Mouse (Mus musculus) midbrain, embryonic 15.5 days (tissue): ENCODE data around the gene Mitf. TPM values are rescaled to one million over a fixed set of nuclear protein-coding genes. Genes with fewer than 3 reads are reported as not detected.

Experiments used
- ATAC-seq: fragments of 200-750 bp; cut with Nextera tagmentation; replicated peaks from 2 replicates; pipeline ENCODE4 v1.8.0; 2017; ENCODE audit warnings: moderate TSS enrichment
- H3K27ac ChIP-seq: fragments of 300-500 bp; sonication (generic); 2 replicates; pipeline ENCODE4 v1.5.1; 2015; ENCODE audit warnings: mild to moderate bottlenecking, inconsistent platforms
- H3K27me3 ChIP-seq: fragments of 300-500 bp; sonication (generic); replicated peaks from 2 replicates; pipeline ENCODE4 v1.6.1; 2015; ENCODE audit warnings: inconsistent platforms
- H3K36me3 ChIP-seq: fragments of 300-500 bp; sonication (generic); replicated peaks from 2 replicates; pipeline ENCODE4 v1.6.1; 2015; ENCODE audit warnings: inconsistent platforms
- H3K4me1 ChIP-seq: fragments of 300-500 bp; sonication (generic); 2 replicates; pipeline ENCODE4 v1.6.1; 2015; ENCODE audit warnings: inconsistent platforms
- H3K4me2 ChIP-seq: fragments of 300-500 bp; sonication (generic); 2 replicates; pipeline ENCODE4 v1.6.1; 2015; ENCODE audit warnings: inconsistent platforms, mild to moderate bottlenecking, moderate library complexity
- H3K4me3 ChIP-seq: fragments of 300-500 bp; sonication (generic); 2 replicates; pipeline ENCODE4 v1.5.1; 2015; ENCODE audit warnings: mild to moderate bottlenecking, inconsistent platforms
- H3K9ac ChIP-seq: fragments of 300-500 bp; sonication (generic); 2 replicates; pipeline ENCODE4 v1.6.1; 2015; ENCODE audit warnings: mild to moderate bottlenecking, inconsistent platforms
- H3K9me3 ChIP-seq: fragments of 300-500 bp; sonication (generic); 2 replicates; pipeline ENCODE4 v1.6.1; 2016; ENCODE audit warnings: inconsistent platforms
- WGBS: fragments of 180-500 bp; shearing (Covaris S2); methylation state at CpG from one replicate; pipeline ENCODE4 v1.1.7; 2015; ENCODE audit warnings: mixed read lengths; 5-methylcytosine and 5-hydroxymethylcytosine counted together
- polyA plus RNA-seq: library from polyadenylated mRNA; unstranded; fragments of >200 nt; fragmentation: Nextera tagmentation; extraction: Ambion mirVana; gene quantifications from 2 replicates; pipeline ENCODE4 v1.2.1, GENCODE M21; 2015

The Mitf gene
- polyA plus RNA-seq, 1 experiment from 2014 or later = 1.1 TPM

GRCm38 (mm10) chr6:97887893-97888292 is 81.0 kb downstream of the Mitf start:
- H3K27me3 ChIP-seq = no peaks in the 10 kb centered on the region
- no peaks in the 10 kb centered on the region for H3K4me1 ChIP-seq
- H3K9ac ChIP-seq = no peak overlapping the region
- 93% methylated on average over 4 of the region's 4 CpGs for WGBS
- no peak overlapping the region for H3K4me3 ChIP-seq
- no peaks in the 10 kb centered on the region for H3K36me3 ChIP-seq
- ATAC-seq = no peak
- no peak overlapping the region for H3K27ac ChIP-seq
- no peaks in the 10 kb centered on the region for H3K9me3 ChIP-seq
- no peak overlapping the region for H3K4me2 ChIP-seq

DNA sequence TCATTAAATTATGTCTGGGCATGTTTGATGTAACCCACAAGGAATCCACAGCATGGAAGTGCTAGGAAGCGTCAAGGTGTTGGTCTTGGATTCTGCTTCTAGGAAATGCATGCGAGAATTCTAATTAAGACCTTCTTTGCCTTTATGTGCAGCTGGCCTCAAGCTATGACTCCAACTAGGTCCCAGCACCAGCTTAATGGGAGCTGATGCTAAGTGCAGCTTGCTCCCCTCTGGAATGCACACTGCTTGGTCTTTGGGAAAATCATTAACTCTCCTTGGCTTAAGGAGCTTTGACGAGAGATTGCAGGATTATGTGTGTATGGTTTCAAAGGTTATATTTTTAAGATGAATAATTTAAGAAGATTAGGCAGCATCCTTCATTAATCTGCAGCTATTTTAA is 81.7 kb downstream of the Mitf start:
- no peak for ATAC-seq
- 58% methylated on average over 3 of the region's 3 CpGs for WGBS
- Histone ChIP-seq H3K27me3 (no peaks in the 10 kb centered on the region), H3K9me3 (no peaks in the 10 kb centered on the region), H3K4me1 (no peaks in the 10 kb centered on the region), H3K4me3 (no peak overlapping the region), H3K27ac (no peak overlapping the region), H3K9ac (no peak overlapping the region), H3K4me2 (no peak overlapping the region), H3K36me3 (no peaks in the 10 kb centered on the region)

- no peak overlapping the region for H3K4me2 ChIP-seq
- no peak overlapping the region for H3K4me3 ChIP-seq
- no peaks in the 10 kb centered on the region for H3K9me3 ChIP-seq
- H3K27me3 ChIP-seq = no peaks in the 10 kb centered on the region
- WGBS = 70% methylated on average over 5 of the region's 5 CpGs
- H3K9ac ChIP-seq = no peak overlapping the region
- ATAC-seq = no peak
- no peak overlapping the region for H3K27ac ChIP-seq
- H3K4me1 ChIP-seq = no peaks in the 10 kb centered on the region
- H3K36me3 ChIP-seq = no peaks in the 10 kb centered on the region
Measured at GRCm38 (mm10) chr6:97893546-97893945, 86.7 kb downstream of the Mitf start.

GRCm38 (mm10) chr6:97897191-97897590 is 90.3 kb downstream of the Mitf start:
- 87% methylated on average over 6 of the region's 6 CpGs for WGBS
- no peak overlapping the region for H3K4me2 ChIP-seq
- no peaks in the 10 kb centered on the region for H3K36me3 ChIP-seq
- no peak overlapping the region for H3K4me3 ChIP-seq
- no peaks in the 10 kb centered on the region for H3K4me1 ChIP-seq
- no peak overlapping the region for H3K9ac ChIP-seq
- no peaks in the 10 kb centered on the region for H3K27me3 ChIP-seq
- no peak for ATAC-seq
- H3K27ac ChIP-seq = no peak overlapping the region
- no peaks in the 10 kb centered on the region for H3K9me3 ChIP-seq

DNA sequence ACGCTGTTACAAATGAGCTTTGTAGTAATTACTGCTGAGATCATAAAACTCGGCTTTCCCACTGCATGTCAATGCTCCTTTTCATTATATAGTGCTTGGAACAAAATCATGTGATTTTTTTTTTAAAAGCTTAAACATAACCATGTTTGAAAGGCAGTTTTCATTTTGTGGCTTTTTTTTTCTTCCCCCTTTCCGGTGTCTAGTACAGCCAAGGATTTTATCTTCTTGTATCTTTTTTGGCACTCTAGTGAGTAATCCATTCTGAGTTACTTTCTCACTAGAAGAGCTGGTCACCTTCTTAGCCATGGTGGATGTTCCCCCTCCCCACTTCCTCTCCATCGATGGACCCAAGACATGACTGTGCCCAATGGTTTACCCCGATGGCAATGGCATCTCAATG is 91.2 kb downstream of the Mitf start:
- H3K4me1 ChIP-seq = no peaks in the 10 kb centered on the region
- H3K9me3 ChIP-seq = no peaks in the 10 kb centered on the region
- WGBS = 86% methylated on average over 5 of the region's 5 CpGs
- no peak overlapping the region for H3K9ac ChIP-seq
- no peak overlapping the region for H3K4me2 ChIP-seq
- no peak overlapping the region for H3K27ac ChIP-seq
- no peak for ATAC-seq
- H3K4me3 ChIP-seq = no peak overlapping the region
- no peaks in the 10 kb centered on the region for H3K27me3 ChIP-seq
- H3K36me3 ChIP-seq = no peaks in the 10 kb centered on the region

- Histone ChIP-seq H3K4me1 (no peaks in the 10 kb centered on the region), H3K36me3 (no peaks in the 10 kb centered on the region), H3K4me2 (no peak overlapping the region), H3K9me3 (no peaks in the 10 kb centered on the region), H3K4me3 (no peak overlapping the region), H3K27me3 (no peaks in the 10 kb centered on the region), H3K9ac (no peak overlapping the region), H3K27ac (no peak overlapping the region)
- WGBS = 80% methylated on average over 5 of the region's 5 CpGs
- no peak for ATAC-seq
Measured at GRCm38 (mm10) chr6:97901561-97901960, 94.7 kb downstream of the Mitf start.

- Histone ChIP-seq H3K27ac (no peak overlapping the region), H3K36me3 (no peaks in the 10 kb centered on the region), H3K9ac (no peak overlapping the region), H3K4me2 (no peak overlapping the region), H3K4me1 (no peaks in the 10 kb centered on the region), H3K4me3 (no peak overlapping the region), H3K9me3 (no peaks in the 10 kb centered on the region), H3K27me3 (no peaks in the 10 kb centered on the region)
- ATAC-seq = no peak
- WGBS = 89% methylated on average over 1 of the region's 1 CpGs
Measured at GRCm38 (mm10) chr6:97902205-97902604, 95.4 kb downstream of the Mitf start.

- no peak overlapping the region for H3K9ac ChIP-seq
- H3K27me3 ChIP-seq = no peaks in the 10 kb centered on the region
- no peak for ATAC-seq
- H3K9me3 ChIP-seq = no peaks in the 10 kb centered on the region
- no peaks in the 10 kb centered on the region for H3K36me3 ChIP-seq
- no peak overlapping the region for H3K4me2 ChIP-seq
- H3K4me3 ChIP-seq = no peak overlapping the region
- no peak overlapping the region for H3K27ac ChIP-seq
- 0 out of 2 replicates have a peak, but pooled peaks cover 7% of the 10 kb centered on the region for H3K4me1 ChIP-seq
- 91% methylated on average over 8 of the region's 8 CpGs for WGBS
Measured at GRCm38 (mm10) chr6:97914768-97915167, 107.9 kb downstream of the Mitf start.

DNA sequence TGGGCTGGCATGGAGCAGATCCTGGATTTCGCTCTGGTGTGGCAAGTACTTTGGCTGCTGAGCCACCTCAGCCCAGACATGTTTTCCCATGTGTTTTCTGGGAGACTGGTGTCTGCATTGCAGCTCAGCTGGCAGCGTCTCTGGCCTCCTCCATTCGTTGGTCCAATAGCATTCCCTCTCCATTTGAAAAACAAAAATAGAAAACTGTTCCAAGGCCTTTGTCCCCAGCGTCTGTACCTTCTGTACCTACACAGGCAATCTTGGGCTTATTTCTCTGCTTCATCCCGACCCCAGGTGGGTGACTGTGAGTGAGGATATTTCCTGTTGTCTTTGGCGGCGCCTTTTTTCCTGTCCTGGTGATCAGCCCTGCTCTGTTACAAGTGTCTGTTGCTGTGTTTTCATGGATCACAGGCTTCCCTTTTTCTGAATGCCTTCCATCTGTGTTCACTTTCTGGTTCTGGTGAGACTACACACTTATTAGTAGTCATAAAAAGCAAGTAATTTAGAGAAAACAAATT is 109.6 kb downstream of the Mitf start:
- H3K9me3 ChIP-seq = no peaks in the 10 kb centered on the region
- WGBS = 88% methylated on average over 7 of the region's 7 CpGs
- H3K36me3 ChIP-seq = no peaks in the 10 kb centered on the region
- H3K4me1 ChIP-seq = 0 out of 2 replicates have a peak, but pooled peaks cover 7% of the 10 kb centered on the region
- ATAC-seq = no peak
- no peak overlapping the region for H3K27ac ChIP-seq
- no peaks in the 10 kb centered on the region for H3K27me3 ChIP-seq
- H3K4me2 ChIP-seq = no peak overlapping the region
- no peak overlapping the region for H3K9ac ChIP-seq
- H3K4me3 ChIP-seq = no peak overlapping the region

- ATAC-seq = no peak
- H3K9me3 ChIP-seq = no peaks in the 10 kb centered on the region
- no peaks in the 10 kb centered on the region for H3K36me3 ChIP-seq
- WGBS = 40% methylated on average over 4 of the region's 4 CpGs
- H3K9ac ChIP-seq = no peak overlapping the region
- 0 out of 2 replicates have a peak, but pooled peaks cover 7% of the 10 kb centered on the region for H3K4me1 ChIP-seq
- no peak overlapping the region for H3K4me3 ChIP-seq
- H3K27me3 ChIP-seq = no peaks in the 10 kb centered on the region
- H3K27ac ChIP-seq = no peak overlapping the region
- H3K4me2 ChIP-seq = no peak overlapping the region
Measured at GRCm38 (mm10) chr6:97918051-97918450, 111.2 kb downstream of the Mitf start.

DNA sequence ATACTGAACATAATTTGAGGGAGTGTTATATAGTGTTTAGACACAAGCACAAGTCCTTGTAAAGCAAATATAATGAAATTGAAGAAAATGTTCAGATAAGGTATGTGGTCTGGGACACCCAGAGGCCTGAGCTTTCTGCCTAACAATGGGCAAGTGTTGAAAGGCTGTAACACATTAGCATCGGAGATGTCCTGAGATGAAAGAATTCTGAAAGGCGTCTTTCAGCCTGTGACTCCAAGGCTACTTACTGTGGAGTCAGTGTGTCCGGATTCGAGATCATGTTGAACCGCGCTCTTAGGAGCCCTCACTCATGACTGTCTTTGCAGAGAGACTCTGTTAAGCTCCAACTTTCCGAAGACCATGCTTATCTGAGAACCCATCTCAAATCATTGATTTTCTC is 111.6 kb downstream of the Mitf start:
- 45% methylated on average over 7 of the region's 7 CpGs for WGBS
- Histone ChIP-seq H3K9ac (no peak overlapping the region), H3K36me3 (no peaks in the 10 kb centered on the region), H3K4me1 (0 out of 2 replicates have a peak, but pooled peaks cover 7% of the 10 kb centered on the region), H3K4me2 (no peak overlapping the region), H3K9me3 (no peaks in the 10 kb centered on the region), H3K4me3 (no peak overlapping the region), H3K27me3 (no peaks in the 10 kb centered on the region), H3K27ac (no peak overlapping the region)
- no peak for ATAC-seq

DNA sequence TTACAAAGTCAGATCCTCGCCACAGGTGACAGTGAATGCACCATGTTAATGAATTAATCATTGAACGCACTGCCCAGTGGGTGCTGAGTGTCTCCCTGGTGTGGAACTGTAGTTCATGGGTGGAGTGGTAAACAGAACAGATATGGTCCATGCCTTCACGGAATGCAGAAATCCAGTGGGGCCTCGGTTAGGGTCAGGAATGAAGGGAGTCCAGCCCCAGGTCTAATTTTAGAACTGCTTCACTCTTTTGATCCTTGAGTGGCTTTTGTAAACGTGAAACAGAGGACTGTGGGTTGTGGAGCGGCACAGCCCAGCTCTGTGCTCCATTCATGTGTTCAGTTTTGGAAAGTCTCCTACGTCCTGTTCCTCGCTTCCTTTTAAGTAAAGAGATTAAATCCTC is 112.4 kb downstream of the Mitf start:
- no peak for ATAC-seq
- Histone ChIP-seq H3K36me3 (no peaks in the 10 kb centered on the region), H3K4me3 (no peak overlapping the region), H3K27me3 (no peaks in the 10 kb centered on the region), H3K27ac (no peak overlapping the region), H3K4me1 (0 out of 2 replicates have a peak, but pooled peaks cover 7% of the 10 kb centered on the region), H3K9ac (no peak overlapping the region), H3K4me2 (no peak overlapping the region), H3K9me3 (no peaks in the 10 kb centered on the region)
- 42% methylated on average over 8 of the region's 8 CpGs for WGBS

- H3K36me3 ChIP-seq = no peaks in the 10 kb centered on the region
- H3K27ac ChIP-seq = no peak overlapping the region
- WGBS = 94% methylated on average over 6 of the region's 6 CpGs
- H3K9ac ChIP-seq = no peak overlapping the region
- no peak for ATAC-seq
- H3K4me2 ChIP-seq = no peak overlapping the region
- 0 out of 2 replicates have a peak, but pooled peaks cover 7% of the 10 kb centered on the region for H3K4me1 ChIP-seq
- H3K9me3 ChIP-seq = no peaks in the 10 kb centered on the region
- no peak overlapping the region for H3K4me3 ChIP-seq
- no peaks in the 10 kb centered on the region for H3K27me3 ChIP-seq
Measured at GRCm38 (mm10) chr6:97921591-97921990, 114.7 kb downstream of the Mitf start.
